Mouse (Mus musculus) right cerebral cortex, postnatal 36 days (tissue): ENCODE measurements around the gene Qk.

Experiments
- DNase-seq, 2 experiments: peaks; one replicate each; pipeline ENCODE4 v3.0.0; 2022; ENCODE audit warnings: low spot score in 2 of 2, mixed read lengths in 1 of 2

The Qk gene

DNA sequence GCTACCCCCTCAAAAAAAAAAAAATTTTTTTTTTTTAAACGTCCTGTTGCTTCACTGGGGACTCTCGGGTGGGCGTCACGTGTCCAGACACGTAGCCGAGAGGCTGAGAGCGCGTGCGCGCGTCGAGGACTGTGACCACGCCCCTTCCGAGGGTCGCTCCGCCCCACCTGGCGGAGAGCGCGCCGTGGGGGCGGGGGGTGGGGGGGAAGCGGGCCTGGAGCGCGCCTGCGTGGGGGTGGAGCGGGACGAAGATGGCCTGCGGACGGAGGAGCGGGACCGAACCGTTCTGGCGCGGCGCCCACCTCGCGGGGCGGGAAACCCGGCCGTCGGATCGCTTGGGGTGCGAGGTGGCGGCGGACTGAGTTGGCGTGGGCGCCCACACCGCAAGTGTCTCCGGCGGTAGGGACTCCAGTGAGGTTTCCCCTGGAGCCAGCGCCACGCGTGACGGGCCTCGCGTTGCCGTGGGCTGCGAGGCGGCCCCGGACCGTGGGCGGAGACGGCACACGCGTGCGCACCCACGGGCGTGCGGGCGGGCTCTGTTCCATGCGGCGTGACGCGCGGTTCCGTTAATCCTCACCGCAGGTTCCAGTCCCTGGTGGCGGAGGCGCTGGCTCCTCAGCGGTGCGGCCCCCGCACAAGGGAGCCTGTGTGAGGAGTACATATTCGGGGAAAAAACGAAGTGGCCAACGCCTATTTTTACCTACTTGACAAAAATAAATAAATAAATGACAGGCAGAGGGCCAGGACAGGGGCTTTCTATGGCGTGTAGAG lies at the start of gene Qk:
TSS of gene Qk (minus strand) at position 170 of the 771 bp plus-strand sequence.
- peak; percentile 88 to 89 for DNase-seq

DNA sequence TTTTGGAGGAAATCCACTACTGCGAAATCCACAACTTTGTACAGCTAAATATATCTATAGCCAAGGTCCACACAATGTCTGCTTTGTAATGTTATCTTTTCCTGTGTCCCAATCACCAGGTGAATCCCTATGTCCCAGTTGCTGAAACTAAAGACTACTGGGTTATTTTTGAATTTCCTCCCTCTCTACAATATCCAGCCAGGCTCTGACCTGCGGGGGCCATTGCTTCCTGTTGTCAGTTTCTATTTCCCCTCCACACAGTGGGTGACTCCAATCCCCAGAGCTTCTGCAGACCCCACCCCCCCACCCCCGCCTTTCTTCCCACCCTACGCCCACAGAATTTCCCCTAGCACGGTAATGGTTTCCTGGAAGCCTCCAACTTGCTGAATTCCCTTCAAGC lies 47.4 kb upstream of the Qk start:
- DNase-seq: no peak

DNA sequence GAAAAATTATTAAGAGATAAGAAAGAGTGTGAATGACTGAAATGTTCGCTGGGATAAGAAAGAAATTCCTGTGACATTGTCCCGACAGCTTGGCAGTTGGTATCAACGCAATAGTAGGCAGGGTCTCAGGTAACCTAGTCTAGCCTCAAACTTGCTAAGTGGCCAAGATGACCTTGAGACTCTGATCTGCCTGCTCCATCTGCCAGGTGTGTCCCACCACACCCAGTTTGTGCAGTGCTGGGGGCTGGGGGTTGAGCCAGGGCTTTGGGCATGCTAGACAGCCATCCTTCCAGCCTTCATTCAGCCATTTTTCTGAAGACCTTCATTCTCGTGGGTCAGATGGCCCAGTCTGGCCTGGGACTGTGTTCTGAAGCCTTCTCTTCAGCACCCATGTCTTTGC lies 46.9 kb upstream of the Qk start:
- DNase-seq: no peak

DNA sequence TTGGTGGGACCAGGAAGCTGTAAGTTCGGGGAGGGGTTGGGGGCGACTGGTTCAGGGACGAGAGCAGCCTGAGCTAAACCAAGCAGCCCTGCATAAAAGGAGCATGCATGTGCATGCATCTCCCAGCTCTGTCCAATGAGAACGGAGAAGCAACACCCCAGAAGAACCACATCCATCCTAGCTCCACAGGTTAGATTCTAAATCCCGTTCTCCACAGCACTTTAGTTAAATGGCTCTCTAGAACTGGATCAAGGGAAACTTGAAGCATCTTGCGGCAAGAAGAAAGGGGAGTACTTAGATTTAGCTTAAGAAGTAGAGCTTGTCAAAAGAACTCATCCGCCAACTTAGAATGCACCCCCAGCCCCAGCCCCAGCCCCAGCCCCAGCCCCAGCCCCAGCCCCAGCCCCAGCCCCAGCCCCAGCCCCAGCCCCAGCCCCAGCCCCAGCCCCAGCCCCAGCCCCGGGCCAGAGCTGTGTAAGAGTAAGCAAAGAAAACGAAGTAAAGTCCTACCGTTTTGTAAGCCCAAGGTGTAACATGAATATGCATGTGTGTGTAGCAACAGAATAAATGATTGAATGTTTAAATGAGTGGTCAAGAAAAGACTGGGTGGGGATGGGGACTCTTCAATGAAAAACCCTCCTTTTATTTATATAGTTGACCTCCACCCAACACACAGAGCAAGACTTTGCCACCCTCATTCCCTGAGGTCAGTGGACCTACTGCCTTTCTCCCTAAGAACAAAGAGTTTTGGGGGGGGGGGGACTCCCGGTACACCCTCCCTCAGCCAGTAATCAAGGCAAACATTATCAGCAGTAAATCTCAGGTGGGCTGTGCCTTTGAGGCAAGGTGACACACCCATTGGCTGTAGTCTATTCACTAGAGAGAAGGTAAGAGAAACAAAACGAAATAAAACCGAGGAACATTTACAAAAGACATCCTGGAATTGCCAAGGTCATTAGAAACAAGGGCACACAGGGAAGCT lies 46.1 kb upstream of the Qk start:
- no peak for DNase-seq

DNA sequence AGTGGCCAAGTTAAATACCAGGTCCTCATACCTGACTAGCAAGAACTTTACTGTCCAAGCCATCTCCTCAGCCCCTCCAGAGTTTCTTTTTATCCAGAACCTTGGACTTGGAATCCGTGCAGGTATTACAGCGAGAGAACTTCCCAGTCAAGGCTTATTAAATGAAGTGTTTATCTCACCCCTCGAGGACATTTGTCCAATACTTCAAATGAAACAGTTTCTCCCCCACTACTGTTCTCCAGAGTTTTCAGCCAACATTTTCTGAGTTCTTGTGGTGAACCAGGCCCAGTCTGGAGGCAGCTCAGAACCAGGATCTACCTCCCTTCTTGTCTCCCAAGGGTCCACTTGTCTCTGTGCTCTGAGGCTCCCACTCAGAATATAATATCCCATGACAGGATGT lies 43.5 kb upstream of the Qk start:
- no peak for DNase-seq

DNA sequence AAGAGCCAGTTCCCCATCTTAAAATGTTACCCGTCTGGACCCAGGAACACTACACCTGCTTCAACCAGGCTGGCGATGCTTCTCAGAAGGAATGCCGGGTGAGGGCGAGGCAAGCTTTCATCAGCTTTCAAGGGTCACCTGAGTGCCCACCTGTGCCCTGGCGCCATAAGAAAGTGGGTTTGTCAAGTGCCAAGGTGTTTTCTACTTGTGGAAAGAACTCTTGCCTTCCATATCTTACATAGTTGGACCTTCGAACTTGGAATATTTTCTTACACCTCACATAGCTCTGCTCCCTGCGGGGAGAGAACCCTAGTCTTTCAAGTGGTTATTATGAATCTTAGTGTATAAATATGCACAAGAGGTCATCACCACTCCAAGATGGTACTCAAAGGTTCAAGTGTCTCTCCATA lies 42.2 kb upstream of the Qk start:
- no peak for DNase-seq

DNA sequence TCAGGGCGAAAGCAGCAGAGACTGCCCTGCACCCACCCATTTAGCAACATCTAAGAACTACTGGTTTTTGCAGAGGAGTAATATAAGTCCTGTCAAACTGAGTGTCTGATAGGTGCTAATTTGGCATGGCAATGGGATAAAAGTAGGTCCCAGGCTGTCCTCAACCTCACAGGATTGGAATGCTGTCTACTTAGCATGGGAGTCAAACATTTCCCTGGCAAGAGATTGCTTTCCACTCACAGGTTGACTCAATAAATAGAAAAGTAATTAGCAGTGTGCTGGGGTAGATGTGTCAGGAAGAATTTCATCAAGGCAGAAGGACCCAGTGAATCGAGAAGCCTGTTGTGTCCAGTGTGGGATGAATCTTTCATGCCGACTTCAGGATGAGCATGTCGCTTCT lies 41.1 kb upstream of the Qk start:
- DNase-seq: no peak

DNA sequence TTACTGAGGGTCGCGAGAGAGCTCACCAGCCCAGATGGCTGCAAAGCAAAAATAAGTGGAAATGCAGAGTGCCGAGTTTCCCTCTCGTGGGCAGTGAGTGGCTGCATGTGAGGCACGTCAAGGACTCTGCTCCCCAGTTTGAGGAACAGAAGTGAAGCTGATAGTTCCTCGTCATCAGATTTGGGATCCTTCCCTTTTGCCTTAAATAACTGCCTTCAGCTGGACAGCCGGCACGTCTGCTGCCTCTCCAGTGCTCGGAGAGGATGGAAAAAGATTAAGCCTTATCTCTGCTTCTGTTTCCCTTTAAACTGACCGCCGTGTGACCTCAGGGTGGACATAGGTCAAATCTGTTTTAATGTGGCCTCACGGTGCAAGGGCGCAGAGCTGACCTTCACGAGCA lies 39.8 kb upstream of the Qk start:
- DNase-seq: no peak

DNA sequence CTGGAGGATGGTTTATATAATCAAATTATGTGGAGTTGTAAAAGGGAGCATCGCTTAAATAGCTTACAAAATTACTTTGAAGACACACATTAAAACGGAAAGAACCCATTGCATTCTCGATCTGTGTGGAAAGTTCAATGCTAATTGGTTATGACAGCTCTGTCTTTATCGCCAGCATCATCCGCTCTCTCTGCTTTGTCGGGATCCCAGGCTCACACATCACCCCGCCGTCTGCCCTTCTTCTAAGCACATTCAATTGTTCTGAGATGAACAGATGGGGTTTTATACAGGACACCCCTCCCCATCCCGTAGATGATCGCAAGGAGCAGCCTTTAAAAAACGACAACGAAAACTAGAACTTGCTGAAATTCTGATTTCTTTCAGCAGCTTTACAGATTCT lies 37.7 kb upstream of the Qk start:
- no peak for DNase-seq

DNA sequence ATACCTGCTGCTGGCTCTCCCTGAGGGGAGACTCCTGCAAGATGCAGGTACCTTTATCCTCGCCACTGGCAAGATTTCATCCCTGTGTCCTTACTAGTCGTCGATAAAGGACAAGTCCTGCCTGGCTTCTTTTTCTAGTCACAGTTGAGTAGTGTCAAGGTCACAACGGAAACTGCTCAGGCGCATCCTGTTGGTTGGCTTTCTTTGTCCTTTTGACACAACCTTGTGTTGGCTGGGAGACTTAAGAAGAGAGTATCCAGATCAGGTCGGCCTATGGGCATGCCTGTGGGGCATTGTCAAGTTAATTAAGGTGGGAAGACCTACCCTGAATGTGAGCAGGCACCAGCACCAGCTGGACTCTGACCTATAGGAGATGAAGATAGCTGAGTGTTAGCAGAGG lies 36.6 kb upstream of the Qk start:
- DNase-seq: no peak

DNA sequence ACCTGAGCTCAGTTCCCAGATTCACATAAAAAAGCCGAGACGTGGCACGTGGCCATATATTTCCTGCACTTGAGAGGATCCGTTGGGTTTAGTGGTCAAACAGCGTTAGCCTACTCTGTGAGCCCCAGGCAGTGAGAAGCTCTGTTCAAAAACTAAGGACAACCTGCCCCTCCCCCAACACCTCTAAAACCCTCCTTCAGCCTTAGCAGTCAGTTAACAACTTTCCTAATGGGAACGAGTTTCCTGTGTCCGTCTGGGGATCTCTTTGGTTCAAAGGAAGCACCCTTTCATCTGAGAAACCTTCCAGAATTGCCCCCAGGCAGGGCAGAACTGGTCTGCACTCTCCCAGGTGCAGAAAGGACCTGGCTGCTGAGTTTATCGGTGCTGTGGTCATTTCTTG lies 36.1 kb upstream of the Qk start:
- no peak for DNase-seq

DNA sequence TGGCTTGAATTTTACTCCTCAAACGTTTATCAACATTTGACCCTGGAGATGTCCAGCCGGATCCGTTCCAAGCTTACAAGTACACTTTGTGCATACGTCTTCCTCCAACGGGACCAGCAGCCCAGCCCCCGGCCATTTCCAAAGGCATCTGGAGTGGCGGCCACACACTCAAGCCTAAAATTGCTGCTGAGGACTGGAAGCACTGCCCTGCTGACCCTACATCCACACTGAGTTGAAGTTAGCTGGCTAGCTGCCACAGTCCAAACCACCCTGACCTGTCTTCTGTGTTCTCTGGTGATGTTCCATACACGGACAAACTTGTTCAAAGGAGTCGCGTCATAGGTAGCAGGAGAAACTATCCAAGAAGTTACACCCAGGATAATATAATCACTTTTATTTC lies 18.6 kb upstream of the Qk start:
- no peak for DNase-seq

DNA sequence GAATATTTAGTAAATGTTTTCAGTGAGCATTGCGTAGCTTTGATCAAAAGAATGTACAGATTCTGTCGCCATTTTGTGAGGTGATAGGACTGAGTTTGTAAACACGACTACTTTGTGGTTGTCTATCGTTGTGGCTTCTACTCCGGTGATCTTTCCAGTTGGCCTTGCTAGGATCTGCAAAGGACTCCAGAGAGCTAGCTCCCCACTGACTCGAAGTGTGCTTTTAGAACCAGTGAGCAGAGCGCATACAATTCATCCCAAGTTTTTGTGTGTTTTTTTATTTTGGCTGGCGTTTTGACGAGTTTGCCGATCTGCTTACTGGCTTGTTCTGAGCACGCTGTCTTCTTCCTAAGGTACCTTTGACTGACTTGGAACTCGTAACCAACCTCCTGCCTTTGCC lies 16.9 kb upstream of the Qk start:
- DNase-seq: no peak

DNA sequence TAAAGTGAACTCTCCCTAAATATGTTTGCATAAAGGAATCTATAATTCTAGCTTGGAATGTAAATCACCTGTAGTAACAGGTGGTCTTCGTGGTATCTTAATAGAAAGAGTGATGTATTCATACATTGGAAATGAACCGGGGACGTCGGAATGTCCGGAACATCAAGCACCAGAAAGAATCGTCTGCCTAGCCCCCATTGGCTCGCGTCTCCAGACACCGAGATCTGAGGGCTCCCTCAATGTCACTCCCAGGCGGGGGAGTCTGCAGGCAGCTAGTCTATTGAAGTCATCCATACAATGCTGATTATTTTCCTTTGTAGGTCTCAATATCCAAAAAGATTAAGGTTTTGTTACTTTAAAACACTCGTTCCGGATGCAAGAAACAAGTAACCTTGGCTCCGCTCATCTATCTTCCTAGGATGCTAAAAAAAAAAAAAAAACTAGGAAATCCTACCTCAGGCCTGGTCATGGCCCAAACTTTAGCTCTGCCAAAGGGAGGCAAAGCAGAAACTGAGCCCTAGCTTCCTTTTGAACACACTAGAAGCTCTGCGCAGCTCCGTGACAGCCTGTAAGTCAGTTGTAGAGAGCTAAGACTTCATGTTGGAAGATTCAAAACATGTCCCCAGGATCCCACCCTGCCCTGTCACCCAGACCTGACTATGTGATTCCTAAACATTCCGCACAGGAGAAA lies 16.3 kb upstream of the Qk start:
- no peak for DNase-seq

DNA sequence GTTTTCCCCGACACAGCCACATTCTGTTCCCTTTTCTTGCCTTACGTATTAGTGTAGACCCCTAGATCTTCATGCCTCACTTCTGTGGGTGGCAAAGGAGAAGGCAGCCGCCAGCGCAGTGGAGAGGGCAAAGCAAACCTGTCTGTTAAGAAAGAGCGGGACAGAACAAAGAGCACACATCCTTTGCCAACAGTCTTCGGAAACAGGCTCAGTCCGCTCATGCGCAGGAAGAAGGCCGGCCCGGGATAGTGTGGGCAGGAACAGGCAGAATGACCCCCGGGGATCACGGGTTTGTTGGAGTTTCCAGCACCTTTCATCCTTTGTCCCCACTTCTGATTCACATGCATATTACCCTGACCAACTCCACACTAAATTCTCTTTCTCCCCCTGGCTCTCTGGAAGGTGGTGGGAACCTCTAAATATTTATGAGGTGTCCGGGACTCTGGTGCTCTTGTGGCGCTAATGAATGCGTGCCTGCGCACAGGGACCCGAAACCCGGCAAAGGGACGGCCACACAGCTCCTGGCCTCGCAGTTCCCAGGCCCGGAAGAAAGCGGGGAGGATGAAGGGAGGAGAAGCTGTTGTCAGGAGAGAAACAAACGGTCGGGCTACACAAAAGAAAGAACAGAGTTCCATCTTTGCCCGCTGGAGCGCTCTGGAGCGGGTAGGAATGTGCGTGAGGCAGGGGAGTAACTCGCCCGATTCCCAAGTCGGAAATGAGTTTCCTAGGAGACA lies 15.5 kb upstream of the Qk start:
- peak; percentile 69 to 77 for DNase-seq

DNA sequence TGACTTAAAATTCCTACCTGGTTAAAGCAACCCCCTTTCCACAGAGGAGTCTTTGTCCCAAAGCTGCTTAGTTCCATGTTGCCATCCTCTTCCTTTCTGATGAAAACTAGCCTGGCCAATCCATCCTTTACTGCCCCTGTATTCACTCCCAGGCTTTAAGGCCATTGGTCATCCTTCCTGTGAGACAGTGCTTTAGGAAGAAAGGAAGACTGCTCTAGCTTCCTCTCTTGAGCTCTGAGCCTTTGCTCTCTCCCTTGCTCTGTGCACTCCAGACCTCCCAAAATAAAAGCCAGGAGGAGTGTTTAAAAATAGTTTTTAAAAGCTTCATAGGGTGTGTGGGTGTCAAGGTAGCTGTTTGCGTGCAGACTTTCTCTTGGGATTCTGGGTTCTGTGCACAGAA lies 14.8 kb upstream of the Qk start:
- no peak for DNase-seq

DNA sequence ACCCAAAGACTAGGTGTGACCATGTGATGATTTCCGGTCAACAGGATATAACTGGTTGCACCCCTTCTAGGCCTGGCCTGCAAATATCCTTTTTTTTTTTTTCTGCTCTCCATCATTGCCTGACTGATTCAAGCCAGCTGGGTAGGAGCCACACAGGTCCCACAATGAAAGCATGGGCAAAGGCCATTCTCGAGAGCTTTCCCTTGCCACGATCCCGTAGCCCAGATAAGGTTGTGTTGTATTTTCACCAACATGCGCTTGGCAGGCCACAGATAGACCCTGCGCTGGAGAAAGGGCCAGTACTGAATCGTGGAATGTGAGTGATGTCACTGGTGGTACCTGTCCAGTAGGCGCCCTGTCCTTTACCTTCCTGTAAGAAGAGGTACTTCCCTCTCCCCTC lies 13.7 kb upstream of the Qk start:
- DNase-seq: no peak

DNA sequence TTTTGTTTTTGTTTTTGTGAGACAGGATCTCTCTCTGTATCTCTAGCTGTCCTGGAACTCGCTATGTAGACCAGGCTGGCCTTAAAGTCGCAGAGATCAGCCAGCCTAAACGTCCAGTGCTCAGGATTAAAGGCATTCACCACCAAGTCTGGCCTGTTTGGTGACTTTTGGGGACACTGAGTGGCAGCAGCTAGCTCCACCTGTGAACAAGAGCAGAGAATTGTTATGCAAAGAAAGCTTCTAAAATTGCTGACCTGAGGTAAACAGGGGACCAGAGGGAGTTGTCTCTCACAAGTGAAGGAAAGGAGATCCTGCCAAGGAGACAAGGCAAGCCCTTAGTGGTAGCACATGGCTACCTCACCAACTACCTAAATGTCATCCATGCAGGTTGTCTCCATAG lies 12.5 kb upstream of the Qk start:
- no peak for DNase-seq

DNA sequence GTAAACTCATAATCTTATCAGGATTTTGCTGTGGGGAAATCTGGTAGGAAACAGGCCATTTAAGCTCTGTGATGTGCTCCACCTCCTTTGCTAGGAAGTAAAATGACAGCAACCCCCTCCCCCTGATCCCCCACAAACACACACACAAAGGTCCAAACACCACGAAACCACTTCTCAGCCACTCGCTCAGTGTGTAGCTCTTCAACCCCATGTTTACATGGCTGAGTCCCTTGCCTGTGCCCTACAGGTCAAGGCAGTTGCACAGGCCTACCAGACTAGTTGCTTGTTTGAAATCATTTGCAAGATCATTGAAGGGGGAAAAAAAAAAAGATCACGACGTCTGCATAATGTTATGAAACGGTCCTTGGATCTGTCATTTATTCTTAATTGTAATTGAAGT lies 9.8 kb upstream of the Qk start:
- no peak for DNase-seq

DNA sequence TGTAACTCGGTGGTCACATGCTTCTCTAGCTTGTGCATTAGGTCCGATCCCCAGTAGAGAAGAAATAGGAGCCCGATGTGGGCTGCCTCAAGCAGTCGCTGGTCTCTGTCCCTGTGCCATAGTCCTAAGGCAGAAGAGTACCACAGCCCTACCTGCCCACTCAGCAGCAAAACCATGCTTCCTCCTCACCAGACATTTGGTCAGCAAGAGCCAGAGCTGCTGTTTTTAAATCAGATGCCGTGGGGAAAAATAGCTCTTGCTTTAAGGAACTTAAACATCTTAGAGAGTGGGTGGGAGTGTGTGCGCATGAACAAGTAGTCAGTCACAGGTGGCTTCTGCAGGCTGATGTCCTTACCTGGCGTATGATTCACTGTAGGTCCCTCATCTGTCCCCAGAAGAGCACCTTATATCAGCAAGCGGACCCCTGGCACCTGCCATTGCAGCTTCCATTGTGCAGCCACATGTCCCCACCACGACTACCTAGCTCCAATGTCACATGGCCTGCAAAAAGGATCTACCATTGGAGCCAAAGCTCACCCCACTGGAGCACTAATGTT lies 9.0 kb upstream of the Qk start:
- DNase-seq: peak in 1 of 2 experiments; percentile 56

DNA sequence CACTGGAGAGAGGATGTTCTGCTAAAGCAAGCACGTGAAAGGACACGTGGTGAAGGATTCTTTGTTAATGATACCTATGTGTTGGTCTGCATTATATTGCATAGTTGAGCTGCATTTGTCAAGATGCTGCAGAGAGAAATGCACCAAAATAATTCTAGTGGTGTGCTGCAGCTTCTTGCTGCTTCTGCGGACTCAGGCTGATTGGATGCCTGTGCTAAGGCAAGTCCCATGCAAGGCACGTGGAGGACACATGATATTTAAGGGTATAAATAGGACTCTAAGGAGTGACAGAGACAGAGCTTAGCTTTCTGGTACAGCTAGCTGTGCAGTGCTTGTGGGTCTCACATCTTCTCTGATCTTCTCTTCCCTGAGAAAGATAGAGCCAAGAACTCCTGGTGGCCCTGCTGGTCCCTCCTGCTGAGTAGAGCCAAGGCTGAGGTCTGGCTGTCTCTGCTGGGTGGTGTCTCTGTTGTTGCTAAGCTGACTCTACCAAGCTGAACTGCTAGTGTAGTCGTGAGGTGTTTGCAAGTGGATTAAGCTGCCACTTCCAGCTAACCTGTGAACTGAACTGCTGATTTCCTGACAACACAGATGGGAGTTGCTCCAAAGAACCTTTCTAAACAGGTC lies 8.0 kb upstream of the Qk start:
- DNase-seq: no peak
